In the genomic region with DNA sequence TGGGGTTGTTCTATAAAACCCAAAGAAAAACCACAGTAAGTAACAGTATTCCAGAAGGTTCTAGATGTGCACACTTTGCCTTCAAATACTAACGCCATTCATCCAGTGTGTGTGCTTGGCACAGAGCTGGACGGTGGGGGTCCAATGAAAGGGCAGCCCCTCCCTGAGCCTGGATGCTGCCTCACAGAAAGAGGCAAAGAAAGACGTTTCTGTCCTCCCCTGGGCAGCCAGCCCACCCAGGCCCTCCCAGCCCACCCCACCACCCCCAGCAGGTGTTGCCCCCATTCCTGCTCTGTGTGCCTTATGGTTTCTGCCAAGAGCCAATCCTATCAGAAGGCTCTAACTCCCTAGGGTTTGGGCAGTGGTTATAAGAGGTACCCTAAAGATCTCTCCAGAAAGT, we compare ENCODE assay signal across 8 mouse cellular contexts. TPM values are rescaled to one million over a fixed set of nuclear protein-coding genes. Genes with fewer than 3 reads are reported as not detected.
DNase-seq lines count a peak whose midpoint lies in the region; ATAC-seq lines count a peak whose summit lies in the region.

No protein-coding gene starts in this region.

- 65% methylated on average over 3 of the region's 3 CpGs for WGBS in heart, embryonic 14.5 days
- 41% methylated on average over 3 of the region's 3 CpGs for WGBS in lung, embryonic 16.5 days
- WGBS in forebrain, embryonic 13.5 days, result 24% methylated on average over 3 of the region's 3 CpGs

- intact Hi-C loops in left cerebral cortex, postnatal 36 days (cut with DNase I), result no loop called here

- peak overlapping the region in 1 of 2 experiments; percentile 97; a peak in 2 of 4 replicates for H3K27ac ChIP-seq in heart, embryonic 14.5 days (replicated peaks in 1 of 2; ENCODE audit: control insufficient read depth in 1 of 2, insufficient read depth in 1 of 2, low read depth in 2 of 2, low read length in 2 of 2)
- peak overlapping the region; percentile 94 for H3K27ac ChIP-seq in lung, embryonic 16.5 days (ENCODE audit: low read length)
- H3K27ac ChIP-seq in forebrain, embryonic 13.5 days, result peak overlapping the region; percentile 86

- no peak for ATAC-seq in heart, embryonic 14.5 days (ENCODE audit: insufficient number of reproducible peaks, insufficient read depth, low FRiP score, low read depth)
- ATAC-seq in lung, embryonic 16.5 days (ENCODE audit: low read depth), result no peak
- ATAC-seq in forebrain, embryonic 13.5 days, result 0 out of 2 replicates have a peak, but pooled peaks have one; percentile 22

- no peak for DNase-seq in heart, postnatal 4 days
- no peak for DNase-seq in lung, postnatal 4 days
- DNase-seq in retina, embryonic 14.5 days (ENCODE audit: low spot score), result peak; percentile 24
- DNase-seq in B cell, adult 2 months, result no peak
- no peak for DNase-seq in left cerebral cortex, postnatal 36 days (ENCODE audit: low spot score in 2 of 2)

- H3K4me2 ChIP-seq in heart, embryonic 14.5 days (ENCODE audit: low read length), result no peak overlapping the region
- H3K4me2 ChIP-seq in lung, embryonic 16.5 days (ENCODE audit: low read depth, low read length), result no peak overlapping the region
- no peak overlapping the region for H3K4me2 ChIP-seq in forebrain, embryonic 13.5 days

- peak overlapping the region; percentile 91; the same call in 1 of the 2 replicates for H3K9ac ChIP-seq in heart, embryonic 14.5 days (ENCODE audit: low read length)
- no peak overlapping the region for H3K9ac ChIP-seq in lung, embryonic 16.5 days (ENCODE audit: low read length)
- no peak overlapping the region for H3K9ac ChIP-seq in forebrain, embryonic 13.5 days

- no peaks in the 10 kb centered on the region for H3K36me3 ChIP-seq in heart, embryonic 14.5 days (ENCODE audit: control insufficient read depth, insufficient read depth, low read length)
- no peaks in the 10 kb centered on the region for H3K36me3 ChIP-seq in lung, embryonic 16.5 days (ENCODE audit: control insufficient read depth, insufficient read depth, low read length)
- H3K36me3 ChIP-seq in forebrain, embryonic 13.5 days (ENCODE audit: poor library complexity, severe bottlenecking), result no peaks in the 10 kb centered on the region

- H3K4me3 ChIP-seq in heart, embryonic 14.5 days (ENCODE audit: control insufficient read depth in 1 of 2, insufficient read depth in 1 of 2, low read depth in 1 of 2, low read length in 2 of 2), result no peak overlapping the region
- no peak overlapping the region for H3K4me3 ChIP-seq in lung, embryonic 16.5 days (ENCODE audit: low read length)
- H3K4me3 ChIP-seq in forebrain, embryonic 13.5 days, result no peak overlapping the region

- no peaks in the 10 kb centered on the region for H3K27me3 ChIP-seq in heart, embryonic 14.5 days (ENCODE audit: control insufficient read depth, insufficient read depth, low read length)
- no peaks in the 10 kb centered on the region for H3K27me3 ChIP-seq in lung, embryonic 16.5 days (ENCODE audit: control insufficient read depth, insufficient read depth, low read depth, low read length)
- no peaks in the 10 kb centered on the region for H3K27me3 ChIP-seq in forebrain, embryonic 13.5 days

- no peaks in the 10 kb centered on the region for H3K9me3 ChIP-seq in heart, embryonic 14.5 days (ENCODE audit: control insufficient read depth, low read length)
- no peaks in the 10 kb centered on the region for H3K9me3 ChIP-seq in lung, embryonic 16.5 days (ENCODE audit: control insufficient read depth, low read length)
- H3K9me3 ChIP-seq in forebrain, embryonic 13.5 days (replicated peaks), result no peaks in the 10 kb centered on the region

- H3K4me1 ChIP-seq in heart, embryonic 14.5 days (ENCODE audit: control insufficient read depth in 2 of 2, insufficient read depth in 2 of 2, low read length in 2 of 2), result peaks cover 41 to 52% of the 10 kb centered on the region in 2 experiments
- H3K4me1 ChIP-seq in lung, embryonic 16.5 days (replicated peaks; ENCODE audit: control insufficient read depth, insufficient read depth, low read length), result peaks cover 47% of the 10 kb centered on the region
- H3K4me1 ChIP-seq in forebrain, embryonic 13.5 days, result peaks cover 61% of the 10 kb centered on the region

RNA-seq across cellular contexts. Expression of gene Atp23, which starts 28.4 kb away (rescaled TPM):
- 9.4 and 10.0 TPM in 2 replicates for polyA plus RNA-seq in heart, embryonic 14.5 days (2014; fragmentation: Nextera tagmentation; extraction: Ambion mirVana)
- total RNA-seq in heart, postnatal 4 days (2021), result 1 to 10 TPM; 3.7 to 3.9 TPM
- 13.8 and 14.0 TPM in 2 replicates for polyA plus RNA-seq in lung, embryonic 16.5 days (2015; fragmentation: Nextera tagmentation; extraction: Ambion mirVana)
- polyA plus RNA-seq in forebrain, embryonic 13.5 days (2015; fragmentation: Nextera tagmentation; extraction: Ambion mirVana), result 9.0 and 9.9 TPM in 2 replicates
- 1 to 10 TPM; 8.9 to 9.5 TPM for total RNA-seq in left cerebral cortex, postnatal 36 days (2021)

RNA-seq across cellular contexts. Expression of gene Ctdsp2, which starts 49.0 kb away (rescaled TPM):
- polyA plus RNA-seq in heart, embryonic 14.5 days (2014; fragmentation: Nextera tagmentation; extraction: Ambion mirVana), result 60.4 and 64.4 TPM in 2 replicates
- total RNA-seq in heart, postnatal 4 days (2021), result 100 to 1,000 TPM; 132 to 136 TPM
- 66.2 and 72.0 TPM in 2 replicates for polyA plus RNA-seq in lung, embryonic 16.5 days (2015; fragmentation: Nextera tagmentation; extraction: Ambion mirVana)
- 27.8 and 30.9 TPM in 2 replicates for polyA plus RNA-seq in forebrain, embryonic 13.5 days (2015; fragmentation: Nextera tagmentation; extraction: Ambion mirVana)
- total RNA-seq in left cerebral cortex, postnatal 36 days (2021), result 10 to 100 TPM; 72.0 to 74.1 TPM
